Mouse (Mus musculus) midbrain, embryonic 11.5 days (tissue): ENCODE measurements around the gene Gm21679. TPM values are rescaled to one million over a fixed set of nuclear protein-coding genes. Genes with fewer than 3 reads are reported as not detected.
"Not testable (repeated sequence)": the region's sequence is repeated elsewhere in the genome, so short reads cannot be mapped to it uniquely, and the experiment has no call there.

Experiments used
- ATAC-seq: fragments of 200-750 bp; cut with Nextera tagmentation; 2 replicates; pipeline ENCODE4 v1.8.0; 2017; ENCODE audit warnings: moderate TSS enrichment, moderate library complexity; ENCODE audit not compliant: low FRiP score
- DNase-seq: peaks from one replicate; pipeline ENCODE4 v3.0.0; 2015; ENCODE audit warnings: low spot score; ENCODE audit errors: missing footprints
- H3K27ac ChIP-seq: fragments of 300-500 bp; sonication (generic); 2 replicates; pipeline ENCODE4 v1.5.1; 2014; ENCODE audit warnings: low read depth, low read length
- H3K27me3 ChIP-seq: fragments of 300-500 bp; sonication (generic); 2 replicates; pipeline ENCODE4 v1.6.1; 2014; ENCODE audit warnings: mild to moderate bottlenecking, low read length, moderate library complexity, mixed read lengths; ENCODE audit not compliant: control insufficient read depth, insufficient read depth
- H3K36me3 ChIP-seq: fragments of 300-500 bp; sonication (generic); 2 replicates; pipeline ENCODE4 v1.6.1; 2014; ENCODE audit warnings: mild to moderate bottlenecking, low read length, moderate library complexity, mixed read lengths; ENCODE audit not compliant: control insufficient read depth, insufficient read depth
- H3K4me1 ChIP-seq: fragments of 300-500 bp; sonication (generic); 2 replicates; pipeline ENCODE4 v1.6.1; 2014; ENCODE audit warnings: low read length; ENCODE audit not compliant: control insufficient read depth, insufficient read depth
- H3K4me2 ChIP-seq: fragments of 300-500 bp; sonication (generic); 2 replicates; pipeline ENCODE4 v1.6.1; 2014; ENCODE audit warnings: mild to moderate bottlenecking, moderate library complexity
- H3K4me3 ChIP-seq: fragments of 300-500 bp; sonication (generic); 2 replicates; pipeline ENCODE4 v1.5.1; 2014; ENCODE audit warnings: low read depth, low read length
- H3K9ac ChIP-seq: fragments of 300-500 bp; sonication (generic); 2 replicates; pipeline ENCODE4 v1.6.1; 2014; ENCODE audit warnings: low read length
- H3K9me3 ChIP-seq: fragments of 300-500 bp; sonication (generic); 2 replicates; pipeline ENCODE4 v1.6.1; 2016; ENCODE audit warnings: low read length; ENCODE audit not compliant: control insufficient read depth
- WGBS: fragments of 180-500 bp; shearing (Covaris S2); extraction: QIAGEN DNeasy Blood & Tissue Kit; methylation state at CpG from one replicate; pipeline ENCODE4 v1.1.7; 2014; 5-methylcytosine and 5-hydroxymethylcytosine counted together
- polyA plus RNA-seq: library from polyadenylated mRNA; unstranded; fragments of >200 nt; fragmentation: Nextera tagmentation; extraction: Ambion mirVana; gene quantifications from 2 replicates; pipeline ENCODE4 v1.2.1, GENCODE M21; 2014

The Gm21679 gene
- polyA plus RNA-seq: not detected in 2 replicates

DNA sequence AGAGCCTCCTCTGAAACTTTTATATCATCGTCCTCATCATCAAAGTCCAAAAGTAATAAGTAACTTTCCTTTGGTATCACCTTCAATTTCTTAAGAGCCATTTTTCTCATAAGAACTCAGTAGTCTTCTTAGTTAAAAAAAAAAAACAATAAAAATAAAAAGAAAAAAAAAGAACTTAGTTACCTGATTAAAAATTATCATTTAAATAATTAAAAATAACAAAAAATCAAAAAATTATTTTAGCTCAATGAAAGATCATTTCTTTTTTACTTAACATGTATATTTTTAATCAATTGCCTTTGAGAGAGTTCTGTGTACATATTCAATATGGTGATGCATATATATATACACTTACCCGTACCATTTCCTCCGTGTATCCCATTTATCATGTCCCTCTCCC lies at the start of gene Gm21679:
Gene Gm21679, minus strand, starts transcription at position 101 of the 400 bp plus-strand sequence.
- not testable (repeated sequence) for H3K9ac ChIP-seq, ATAC-seq, DNase-seq, H3K27me3 ChIP-seq, H3K4me3 ChIP-seq, H3K27ac ChIP-seq, H3K4me2 ChIP-seq, H3K36me3 ChIP-seq, H3K4me1 ChIP-seq, H3K9me3 ChIP-seq
- no CpG with 5 or more reads among the region's 3 CpGs for WGBS
